Comparison of ENCODE assay signal across 7 mouse cellular contexts in genomic region chr10:120694472-120694871, GRCm38 (mm10).
DNase-seq lines count a peak whose midpoint lies in the region; ATAC-seq lines count a peak whose summit lies in the region.

No protein-coding gene starts in this region.

- no peak overlapping the region for H3K27ac ChIP-seq in embryonic facial prominence, embryonic 11.5 days (replicated peaks; ENCODE audit: low read depth, low read length)

- peak; percentile 53 for DNase-seq in kidney, postnatal 10 days
- DNase-seq in kidney, adult 9 months, result no peak
- peak; percentile 64 for DNase-seq in embryonic facial prominence, embryonic 11.5 days (ENCODE audit: low spot score)
- DNase-seq in induced T-regulatory cell, adult 2 months (ENCODE audit: low read depth), result peak; percentile 5
- peak; percentile 44 for DNase-seq in neural tube, embryonic 10.5 days (ENCODE audit: extremely low spot score, low spot score)
- DNase-seq in left cerebral cortex, adult 18-20 months (ENCODE audit: low spot score in 2 of 2), result no peak
- no peak for DNase-seq in right cerebral cortex, postnatal 25 days

- 13% methylated on average over 18 of the region's 18 CpGs for WGBS in embryonic facial prominence, embryonic 11.5 days

- H3K4me2 ChIP-seq in embryonic facial prominence, embryonic 11.5 days (ENCODE audit: low read depth, low read length), result no peak overlapping the region

- H3K9me3 ChIP-seq in embryonic facial prominence, embryonic 11.5 days (replicated peaks; ENCODE audit: control insufficient read depth, low read length), result no peaks in the 10 kb centered on the region

- peaks cover 6% of the 10 kb centered on the region for H3K4me1 ChIP-seq in embryonic facial prominence, embryonic 11.5 days (ENCODE audit: control insufficient read depth, insufficient read depth, low read length)

- ATAC-seq in embryonic facial prominence, embryonic 11.5 days (replicated peaks; ENCODE audit: insufficient number of reproducible peaks, low FRiP score, low TSS enrichment, low read depth), result no peak

- no peak overlapping the region for H3K4me3 ChIP-seq in embryonic facial prominence, embryonic 11.5 days (ENCODE audit: low read depth, low read length)

- no peak overlapping the region for H3K9ac ChIP-seq in embryonic facial prominence, embryonic 11.5 days (replicated peaks; ENCODE audit: low read length)

- H3K27me3 ChIP-seq in embryonic facial prominence, embryonic 11.5 days (ENCODE audit: control insufficient read depth, insufficient read depth, low read length), result no peaks in the 10 kb centered on the region

- H3K36me3 ChIP-seq in embryonic facial prominence, embryonic 11.5 days (replicated peaks; ENCODE audit: control insufficient read depth, insufficient read depth, low read depth, low read length), result no peaks in the 10 kb centered on the region

Comparison
In these comparisons a context has a peak if more than half of its experiments do, and no peak if none do; other contexts are left out.
1. DNase-seq: peak in kidney, postnatal 10 days (single experiment), embryonic facial prominence, embryonic 11.5 days (single experiment), induced T-regulatory cell, adult 2 months (single experiment) and neural tube, embryonic 10.5 days (single experiment); none in kidney, adult 9 months (single experiment), left cerebral cortex, adult 18-20 months (0 of 2) and right cerebral cortex, postnatal 25 days (single experiment).